Mouse (Mus musculus) spleen, embryonic (tissue): ENCODE results near the gene Kyat1.

Experiments
- CTCF ChIA-PET: fragments of 350-600 bp; sonication (Branson Sonifier 250); formaldehyde crosslinking; loops from one replicate; lab custom pipeline; 2022; lab: Charles Lee

The Kyat1 gene

DNA sequence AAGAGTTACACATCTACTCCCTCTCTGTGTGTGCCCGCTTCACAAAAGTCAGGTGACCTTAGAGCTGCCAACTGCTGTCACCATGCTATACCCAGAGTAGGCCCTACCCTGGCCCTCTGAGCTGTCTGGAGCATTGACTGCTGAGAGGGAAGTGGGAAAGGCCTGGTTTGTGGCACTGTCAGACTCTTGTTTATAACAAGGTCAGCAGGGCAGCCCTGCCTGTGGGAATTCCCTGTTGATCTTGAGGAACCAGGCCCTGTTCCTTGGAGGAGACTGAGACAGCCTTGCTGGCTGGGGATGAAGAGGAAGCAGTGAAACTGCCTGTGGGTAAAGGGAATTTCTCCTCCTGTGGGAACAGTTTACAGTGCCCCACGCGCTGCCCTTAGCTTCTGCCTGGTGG lies 9.1 kb upstream of the Kyat1 start:
- CTCF ChIA-PET, result interaction anchor here (0.8 kb wide), 1 partner anchor 621 kb away, joined by 4 read pairs; no protein-coding TSS in a partner anchor

DNA sequence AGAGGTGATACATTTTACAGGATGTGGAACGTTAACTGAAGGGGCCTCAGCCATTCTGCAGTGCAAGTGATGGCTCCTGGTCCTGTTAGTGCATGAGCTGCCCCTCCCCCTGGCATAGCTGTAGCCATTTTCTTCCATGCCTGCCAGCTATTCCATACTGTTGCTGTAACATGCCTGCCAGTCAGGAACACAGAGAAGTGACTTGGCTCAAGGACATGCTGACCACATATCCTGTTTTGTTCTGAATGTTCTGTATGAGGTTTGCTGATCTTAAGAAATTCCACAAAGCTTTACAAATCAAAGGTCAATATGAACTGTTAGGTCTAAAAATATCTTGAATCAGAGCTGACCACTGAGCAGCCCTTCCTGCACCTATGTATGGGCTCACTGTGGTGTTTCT lies 7.3 kb upstream of the Kyat1 start:
- CTCF ChIA-PET, result interaction anchor here (0.6 kb wide), 1 partner anchor 1230 kb away, joined by 11 read pairs; no protein-coding TSS in a partner anchor

DNA sequence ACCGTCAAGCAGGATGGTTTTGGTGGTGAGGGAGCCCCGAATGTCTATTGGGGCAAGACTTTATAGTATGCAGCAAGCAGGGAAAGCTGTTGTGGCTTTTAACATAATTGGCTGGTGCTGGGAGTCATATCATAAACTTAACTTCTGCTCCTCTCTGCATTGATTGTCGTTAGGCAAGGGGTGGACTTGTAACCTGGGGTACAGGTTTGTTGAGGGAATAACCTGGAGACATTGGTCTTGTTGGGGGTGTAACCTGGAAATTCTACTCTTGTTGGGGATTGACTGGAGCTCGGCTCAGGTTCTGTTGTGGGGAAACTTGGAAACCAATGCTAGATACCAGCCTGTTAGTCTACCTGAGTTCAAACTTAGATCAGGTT lies 6.5 kb upstream of the Kyat1 start:
- CTCF ChIA-PET, result no interaction called here

DNA sequence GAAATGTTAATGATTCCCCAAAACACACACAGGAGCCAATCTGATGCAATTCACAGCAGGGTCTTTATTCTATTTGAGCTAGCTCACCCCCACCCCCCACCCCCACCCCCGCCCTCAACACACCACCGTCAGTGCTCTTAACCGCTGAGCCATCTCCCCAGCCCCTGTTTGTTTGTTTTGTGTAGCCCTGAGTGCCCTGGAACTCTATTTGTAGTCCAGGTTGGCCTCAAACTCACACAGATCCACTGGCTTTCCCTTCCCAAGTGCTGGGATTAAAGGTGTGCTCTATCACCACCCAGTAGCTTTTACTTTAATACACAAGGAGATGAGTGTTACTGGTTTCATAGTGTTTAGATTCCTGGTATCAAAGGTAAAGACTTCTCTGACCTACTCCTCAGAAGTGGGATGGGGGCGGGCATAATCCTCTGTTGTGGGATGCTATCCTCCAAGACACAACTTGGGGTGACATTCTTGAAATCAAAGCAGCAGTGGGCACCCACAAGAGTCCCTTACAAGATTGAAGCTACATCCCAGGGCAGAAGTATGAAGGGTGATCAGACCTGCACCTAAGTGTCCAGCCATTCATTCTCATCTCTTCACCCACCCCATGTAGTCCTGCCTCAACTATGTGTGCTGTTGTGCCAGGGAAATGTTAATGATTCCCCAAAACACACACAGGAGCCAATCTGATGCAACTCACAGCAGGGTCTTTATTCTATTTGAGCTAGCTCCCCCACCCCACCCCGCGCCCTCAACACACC lies 5.9 kb upstream of the Kyat1 start:
- CTCF ChIA-PET, result interaction anchor here (0.7 kb wide), 1 partner anchor 157 kb away, joined by 6 read pairs; no protein-coding TSS in a partner anchor

DNA sequence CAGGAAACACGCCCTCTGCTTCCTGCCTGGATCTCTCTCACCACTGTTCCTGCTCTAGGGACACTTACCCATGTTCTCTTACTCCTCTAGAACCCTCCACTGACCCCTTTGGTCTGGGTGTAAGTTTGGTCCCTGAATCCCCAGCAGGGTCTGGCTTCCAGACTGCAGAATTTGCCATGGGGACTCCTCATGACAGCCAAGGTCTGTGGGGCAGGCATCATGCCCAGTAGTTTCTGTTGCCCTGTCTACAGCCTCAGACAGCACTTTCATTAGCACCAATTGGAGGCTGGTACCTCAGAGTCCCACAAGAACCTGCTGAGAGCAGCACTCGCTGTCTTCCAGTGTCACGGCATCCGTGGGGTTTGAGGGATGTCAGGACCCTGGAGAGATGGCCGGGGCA lies 2.2 kb upstream of the Kyat1 start:
- CTCF ChIA-PET, result no interaction called here

DNA sequence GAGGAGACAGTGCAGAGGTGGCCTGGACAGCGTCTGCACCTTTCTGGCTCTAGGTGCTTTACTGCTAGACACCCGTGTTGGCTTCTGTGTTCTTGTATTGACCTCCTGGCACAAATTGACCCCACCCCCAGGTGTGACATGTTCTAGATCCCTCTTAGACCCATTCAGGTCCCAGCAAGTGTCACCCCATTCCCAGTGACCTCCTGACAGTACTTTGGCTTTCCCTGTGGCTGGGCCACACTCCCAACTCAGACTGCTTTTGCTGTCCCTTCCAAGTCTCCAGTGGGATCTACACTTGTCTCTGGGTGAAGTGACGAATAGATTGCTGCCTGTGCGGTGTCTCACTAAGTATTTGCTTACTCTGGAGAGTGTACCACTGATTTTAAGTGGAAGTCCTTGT lies 1.8 kb upstream of the Kyat1 start:
- CTCF ChIA-PET, result no interaction called here

DNA sequence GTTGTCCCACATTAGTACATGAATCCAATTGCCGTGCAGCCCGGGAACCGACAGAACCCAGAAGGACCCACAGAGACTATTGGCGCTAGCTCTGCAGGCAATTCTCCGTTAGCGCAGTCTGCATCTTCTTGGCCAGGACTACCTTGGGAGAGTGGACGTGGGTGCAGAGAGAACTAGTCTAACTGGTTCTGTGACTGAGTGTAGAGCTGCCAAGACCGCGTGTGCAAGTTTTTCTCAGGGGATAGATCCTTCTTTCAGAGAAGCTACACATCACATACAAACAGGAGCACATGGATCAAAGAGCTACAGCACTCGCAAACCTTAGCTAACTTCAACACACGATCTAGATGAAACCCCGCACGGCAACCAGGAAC lies 405 bp downstream of the Kyat1 start:
- CTCF ChIA-PET, result no interaction called here

DNA sequence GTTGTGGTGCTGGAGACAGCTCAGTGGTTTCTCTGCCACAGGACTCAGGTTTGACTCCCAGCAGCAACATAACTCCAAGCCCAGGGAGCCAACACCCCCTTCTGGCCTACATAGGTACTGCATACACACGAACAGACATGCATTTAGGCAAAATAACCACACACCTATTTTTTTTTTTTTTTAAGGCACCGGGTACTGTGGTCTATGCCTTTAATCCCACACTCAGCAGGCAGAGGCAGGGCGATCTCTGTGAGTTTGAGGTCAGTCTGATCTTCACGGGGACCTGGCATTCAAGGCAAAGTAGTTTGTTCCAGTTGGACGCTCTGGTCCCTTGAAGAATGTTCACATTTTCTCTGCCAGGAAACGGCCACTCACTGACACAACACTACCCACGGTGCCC lies 2.2 kb downstream of the Kyat1 start:
- CTCF ChIA-PET, result interaction anchor here (0.6 to 0.7 kb wide), 2 partner anchors 45 to 135 kb away, joined by 4 to 9 read pairs; no protein-coding TSS in a partner anchor

DNA sequence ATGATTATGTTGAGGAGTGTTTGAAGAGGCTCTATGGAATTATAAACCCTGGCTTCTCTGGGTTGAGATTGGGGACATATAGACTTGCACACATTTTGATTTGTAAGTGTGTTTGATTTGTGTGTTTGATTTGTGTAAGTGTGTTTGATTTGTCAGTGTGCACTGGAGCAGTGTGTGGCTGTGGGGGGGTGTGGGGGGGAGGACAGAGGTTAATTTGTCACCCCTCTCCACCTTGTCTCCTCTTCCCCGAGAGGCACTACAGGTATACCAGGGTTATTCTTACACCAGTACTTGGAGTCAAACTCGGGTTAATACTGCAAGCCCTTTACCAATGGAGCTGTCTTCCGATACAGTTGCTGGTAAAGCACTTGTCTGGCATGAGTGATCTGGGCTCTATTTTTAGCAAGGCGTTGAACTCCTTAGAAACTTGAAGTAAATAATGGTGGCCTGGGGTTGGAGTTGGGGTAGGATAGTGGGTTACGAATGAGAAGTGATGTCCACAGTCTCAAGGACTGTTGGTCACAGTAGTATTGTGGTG lies 5.2 kb downstream of the Kyat1 start:
- CTCF ChIA-PET, result no interaction called here

- CTCF ChIA-PET, result no interaction called here
Observed at GRCm38 (mm10) chr2:30199984-30200383, 5.7 kb downstream of the Kyat1 start.

- CTCF ChIA-PET, result no interaction called here
Observed at GRCm38 (mm10) chr2:30198021-30198420, 7.6 kb downstream of the Kyat1 start.

GRCm38 (mm10) chr2:30194656-30195055 lies 11.0 kb downstream of the Kyat1 start:
- CTCF ChIA-PET, result no interaction called here

DNA sequence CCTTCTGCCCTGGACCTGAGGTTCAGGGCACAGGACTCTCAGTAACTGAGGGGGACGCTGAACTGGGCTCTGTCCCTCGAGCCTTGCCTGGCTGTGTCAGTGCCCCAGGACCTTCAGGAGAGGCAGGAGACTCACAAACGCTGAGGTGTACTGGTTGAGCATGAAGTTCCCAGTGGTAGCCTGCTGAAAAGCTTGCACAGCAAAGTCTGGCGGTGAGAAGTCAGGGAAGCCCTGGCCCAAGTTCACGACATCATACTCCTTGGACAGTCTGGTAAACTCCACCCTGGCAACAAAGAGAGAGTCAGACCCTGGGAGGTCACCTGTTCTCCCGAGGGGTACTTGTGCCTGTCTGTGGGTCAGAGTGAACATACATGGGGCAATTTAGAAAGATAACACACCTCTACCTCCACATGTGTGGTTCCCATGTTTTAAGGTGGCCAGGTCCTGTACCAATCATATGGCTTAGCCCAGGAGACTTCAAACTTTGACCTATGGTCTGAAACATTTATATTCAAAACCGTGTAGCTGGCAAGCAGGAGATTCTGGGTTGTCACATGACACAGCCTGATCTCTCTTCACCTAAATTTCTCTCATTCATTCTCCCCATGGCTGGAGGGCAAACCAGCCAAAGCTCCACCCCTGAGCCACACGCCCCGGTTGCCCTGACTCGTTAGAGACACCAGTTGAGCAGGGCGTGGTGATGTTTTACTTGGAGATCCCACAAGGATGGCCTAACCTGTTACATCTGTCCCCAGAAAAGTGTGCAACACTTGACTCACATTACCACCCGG lies 13.7 kb downstream of the Kyat1 start:
- CTCF ChIA-PET, result no interaction called here

GRCm38 (mm10) chr2:30185681-30186080 lies 20.0 kb downstream of the Kyat1 start:
- CTCF ChIA-PET, result no interaction called here

DNA sequence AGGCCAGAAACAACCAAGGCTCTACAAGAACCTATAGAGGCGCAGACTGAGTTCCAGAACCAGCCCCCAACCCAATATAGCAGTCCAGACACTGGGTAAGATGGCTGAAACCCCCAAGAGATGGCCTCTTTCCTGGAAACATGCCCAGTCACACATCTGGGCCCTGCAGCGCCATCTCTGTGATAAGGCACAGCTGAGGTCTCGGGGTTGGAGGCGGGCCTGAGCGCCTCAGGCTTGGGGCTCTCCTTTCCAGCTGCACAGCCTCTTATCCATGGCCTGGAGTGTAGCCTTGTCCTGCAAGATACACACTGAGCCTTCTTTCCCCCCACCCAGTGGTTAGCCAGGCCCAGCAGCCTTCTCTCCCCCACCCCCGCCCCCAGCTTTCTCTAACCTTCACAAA lies 20.4 kb downstream of the Kyat1 start:
- CTCF ChIA-PET, result no interaction called here

- CTCF ChIA-PET, result no interaction called here
Observed at GRCm38 (mm10) chr2:30183721-30184120, 21.9 kb downstream of the Kyat1 start.

- CTCF ChIA-PET, result no interaction called here
Observed at GRCm38 (mm10) chr2:30182424-30182823, 23.2 kb downstream of the Kyat1 start.

GRCm38 (mm10) chr2:30178711-30179110 lies 26.9 kb downstream of the Kyat1 start:
- CTCF ChIA-PET, result interaction anchor here (1.1 kb wide), 2 partner anchors 44 to 94 kb away, joined by 3 read pairs; no protein-coding TSS in a partner anchor

DNA sequence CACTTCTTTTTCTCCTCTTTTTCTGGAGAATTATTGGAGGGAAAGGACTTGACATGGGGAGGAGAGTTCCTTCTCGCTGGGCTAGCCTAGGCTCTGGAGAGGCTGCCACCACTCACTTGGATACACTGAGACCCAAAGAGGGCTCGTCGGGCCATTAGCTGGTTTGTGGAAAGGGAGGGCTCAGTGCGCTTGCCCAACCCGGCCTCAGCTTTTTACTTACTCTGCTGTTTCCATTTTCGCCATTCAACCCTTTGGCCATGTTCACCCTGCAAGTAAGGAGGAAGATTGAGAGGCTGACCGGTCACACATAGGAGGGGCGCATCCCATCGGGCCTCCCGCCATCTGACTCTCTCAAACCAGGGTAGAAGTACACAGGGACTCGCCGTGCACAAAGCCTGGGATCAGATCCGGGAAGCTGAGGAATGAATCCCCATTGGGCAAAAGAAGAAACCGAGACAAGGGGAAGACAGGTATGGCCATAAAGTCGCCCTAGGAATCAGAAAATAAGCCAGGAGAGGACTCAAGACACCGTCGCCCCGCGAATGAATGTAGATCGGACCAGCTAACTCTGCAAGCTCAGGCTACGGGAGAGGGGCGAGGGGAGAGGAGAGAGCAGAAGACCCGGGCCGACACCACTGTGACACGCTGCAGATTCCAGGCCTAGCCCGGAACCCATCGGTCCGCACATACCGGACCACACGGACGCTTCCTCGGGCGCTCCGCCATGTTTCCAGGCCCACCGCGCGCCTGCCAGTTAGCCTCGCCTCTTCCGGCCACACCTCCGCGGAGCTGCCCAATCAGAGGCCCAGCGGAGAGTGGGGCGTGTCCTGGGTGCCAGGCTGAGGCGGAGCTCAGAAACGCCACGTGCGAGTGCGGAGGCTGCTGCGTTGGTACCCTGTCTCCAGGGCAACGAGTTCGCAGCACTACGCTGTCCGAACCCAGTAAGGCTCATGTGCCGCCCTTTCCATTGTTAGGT lies 27.7 kb downstream of the Kyat1 start, which contains the start of gene Spout1:
Spout1 (minus strand) TSS at position 760 of the 976 bp plus-strand sequence.
- CTCF ChIA-PET, result interaction anchor here (0.7 to 1.1 kb wide), 3 partner anchors 43 to 93 kb away, joined by 3 to 5 read pairs (median 3); no protein-coding TSS in a partner anchor

- CTCF ChIA-PET, result interaction anchor here (0.7 kb wide), 1 partner anchor 32 kb away, joined by 3 read pairs; no protein-coding TSS in a partner anchor
Observed at GRCm38 (mm10) chr2:30176561-30176960, 29.1 kb downstream of the Kyat1 start.

DNA sequence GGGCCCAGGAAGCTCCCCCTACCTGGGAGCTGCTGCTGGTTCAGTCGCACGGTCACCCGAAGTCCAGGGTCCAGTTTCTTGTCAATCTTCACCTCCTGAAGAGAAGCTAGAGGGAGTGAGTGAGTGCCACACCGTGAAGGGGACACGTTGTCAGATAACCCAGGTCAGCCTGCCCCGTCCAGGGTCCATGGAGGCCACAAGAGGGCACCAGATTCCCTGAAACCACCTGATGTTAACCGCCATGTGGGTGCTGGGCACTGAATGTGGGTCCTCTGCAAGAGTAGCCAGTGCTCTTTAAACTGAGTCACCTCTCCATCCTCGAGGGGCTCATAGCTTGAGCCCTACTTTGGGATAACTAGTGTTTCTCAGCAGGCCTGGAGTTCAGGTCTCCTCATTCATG lies 29.8 kb downstream of the Kyat1 start:
- CTCF ChIA-PET, result interaction anchor here (0.7 kb wide), 1 partner anchor 33 kb away, joined by 3 read pairs; no protein-coding TSS in a partner anchor
